Mouse (Mus musculus): Measurements from ENCODE around the gene Trim38.

DNA sequence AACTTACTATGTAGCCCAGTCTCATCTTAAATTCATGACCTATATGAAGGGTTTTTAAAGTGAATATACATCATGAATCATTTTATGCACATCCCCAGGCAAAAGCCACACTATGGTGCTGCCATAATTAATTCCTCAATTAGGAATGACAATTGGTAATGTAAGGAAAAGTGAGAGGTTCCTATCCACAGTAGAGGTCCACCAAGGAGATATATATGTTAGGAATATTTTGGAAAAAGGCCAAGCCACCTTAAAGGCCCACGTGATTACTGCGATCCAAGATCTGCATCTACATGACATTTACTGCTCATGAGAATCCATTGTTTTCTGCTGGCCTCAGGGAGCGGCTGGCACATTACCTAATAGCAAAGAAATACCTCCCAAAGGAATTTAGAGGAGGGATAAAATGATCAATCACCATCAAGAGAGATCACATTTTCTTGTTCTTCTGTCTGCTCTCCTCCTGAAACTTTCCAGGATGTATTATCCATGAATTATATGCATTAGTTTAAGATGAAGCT is 10.4 kb upstream of the Trim38 start:
- no peak for TF ChIP-seq CTCF (IDR thresholded peaks at IDR 0.05; ENCODE audit: low read depth)
- no peak for TF ChIP-seq EP300 (IDR thresholded peaks at IDR 0.05; ENCODE audit: low read depth)

All from liver, embryonic 14.5 days (tissue).